In the genomic region with DNA sequence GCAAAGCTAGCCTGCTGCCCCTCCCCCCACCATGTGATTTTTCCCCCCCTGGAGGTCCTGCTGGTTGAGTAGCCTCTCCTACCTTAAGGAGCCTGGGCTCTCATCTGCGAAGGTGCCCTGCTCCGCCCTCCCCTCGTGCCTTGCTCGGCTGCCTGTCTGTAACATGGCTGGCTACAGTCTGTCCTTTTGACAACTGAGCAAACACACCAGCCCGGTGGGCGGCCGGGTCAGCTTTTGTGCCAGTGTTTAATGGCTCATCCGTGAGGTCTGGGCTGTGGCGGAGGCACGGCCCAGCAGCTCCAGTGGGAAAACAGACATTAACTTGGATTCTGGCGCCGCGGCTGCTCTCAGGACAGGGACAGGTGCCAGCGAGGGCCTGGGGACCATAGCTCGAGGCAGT, we compare ENCODE assay signal across 11 mouse cellular contexts. TPM values are rescaled to one million over a fixed set of nuclear protein-coding genes. Genes with fewer than 3 reads are reported as not detected.
A peak's percentile ranks its signal among the peaks of the same experiment; 100 is the strongest.
DNase-seq lines count a peak whose midpoint lies in the region; ATAC-seq lines count a peak whose summit lies in the region.
"Had no signal": no experiment of that assay in that cellular context is flagged by ENCODE, and none has a peak within 500 bp of the region (broad histone marks: within the 10 kb centered on the region; RNA-seq: fewer than 3 reads in every experiment).

No protein-coding gene starts in this region.

- ATAC-seq in liver, embryonic 11.5 days (replicated peaks; ENCODE audit: low FRiP score) = no peak
- 0 out of 2 replicates have a peak, but pooled peaks have one; percentile 10 for ATAC-seq in embryonic facial prominence, embryonic 14.5 days (ENCODE audit: low read depth)
- ATAC-seq in kidney, embryonic 16.5 days (ENCODE audit: low FRiP score, low TSS enrichment) = peak; percentile 83
- ATAC-seq in neural tube, embryonic 15.5 days (ENCODE audit: low FRiP score) = peak; percentile 50; the same call in 1 of the 2 replicates

- no peaks in the 10 kb centered on the region for H3K9me3 ChIP-seq in liver, embryonic 11.5 days (ENCODE audit: control insufficient read depth, low read length)
- H3K9me3 ChIP-seq in embryonic facial prominence, embryonic 14.5 days (ENCODE audit: control insufficient read depth, low read length) = no peaks in the 10 kb centered on the region
- no peaks in the 10 kb centered on the region for H3K9me3 ChIP-seq in kidney, embryonic 16.5 days (ENCODE audit: low read length)
- no peaks in the 10 kb centered on the region for H3K9me3 ChIP-seq in neural tube, embryonic 15.5 days (replicated peaks)
- H3K9me3 ChIP-seq: embryonic facial prominence, embryonic 15.5 days; limb, embryonic 12.5 days had no signal

- peak; percentile 18 for DNase-seq in liver
- no peak for DNase-seq in liver, embryonic 11.5 days (ENCODE audit: low spot score)
- no peak for DNase-seq in embryonic facial prominence, embryonic 14.5 days (ENCODE audit: low spot score)
- no peak for DNase-seq in gastrocnemius, postnatal 10 days
- DNase-seq in thymus, postnatal 36 days = no peak
- DNase-seq in ovary, adult 18-20 months (ENCODE audit: low spot score) = no peak
- DNase-seq: gastrocnemius, postnatal 25 days had no signal

- no peak overlapping the region for H3K27ac ChIP-seq in liver, embryonic 11.5 days (ENCODE audit: low read depth, low read length)
- H3K27ac ChIP-seq in embryonic facial prominence, embryonic 14.5 days (replicated peaks; ENCODE audit: low read depth, low read length) = no peak overlapping the region
- H3K27ac ChIP-seq in kidney, embryonic 16.5 days (ENCODE audit: low read length) = peak overlapping the region; percentile 84
- H3K27ac ChIP-seq in neural tube, embryonic 15.5 days (replicated peaks) = 0 out of 2 replicates have a peak overlapping the region, but pooled peaks have one; percentile 0
- H3K27ac ChIP-seq: embryonic facial prominence, embryonic 15.5 days; limb, embryonic 12.5 days had no signal

- H3K4me1 ChIP-seq in liver, embryonic 11.5 days (replicated peaks; ENCODE audit: control insufficient read depth, insufficient read depth, low read length) = no peaks in the 10 kb centered on the region
- no peaks in the 10 kb centered on the region for H3K4me1 ChIP-seq in embryonic facial prominence, embryonic 14.5 days (ENCODE audit: control insufficient read depth, insufficient read depth, low read length)
- H3K4me1 ChIP-seq in kidney, embryonic 16.5 days (ENCODE audit: insufficient read depth, low read length) = peaks cover 18% of the 10 kb centered on the region
- peaks cover 11% of the 10 kb centered on the region for H3K4me1 ChIP-seq in neural tube, embryonic 15.5 days

- H3K36me3 ChIP-seq in liver, embryonic 11.5 days (ENCODE audit: control insufficient read depth, insufficient read depth, low read length) = no peaks in the 10 kb centered on the region
- no peaks in the 10 kb centered on the region for H3K36me3 ChIP-seq in embryonic facial prominence, embryonic 14.5 days (ENCODE audit: control insufficient read depth, insufficient read depth, low read length)
- H3K36me3 ChIP-seq in kidney, embryonic 16.5 days (ENCODE audit: insufficient read depth, low read length) = no peaks in the 10 kb centered on the region
- no peaks in the 10 kb centered on the region; the same call in 1 of the 2 replicates for H3K36me3 ChIP-seq in neural tube, embryonic 15.5 days
- H3K36me3 ChIP-seq: embryonic facial prominence, embryonic 15.5 days; limb, embryonic 12.5 days had no signal

- H3K4me3 ChIP-seq in liver, embryonic 11.5 days (ENCODE audit: low read depth, low read length) = no peak overlapping the region
- H3K4me3 ChIP-seq in embryonic facial prominence, embryonic 14.5 days (ENCODE audit: low read depth, low read length) = no peak overlapping the region
- no peak overlapping the region for H3K4me3 ChIP-seq in kidney, embryonic 16.5 days (ENCODE audit: low read length)
- H3K4me3 ChIP-seq in neural tube, embryonic 15.5 days (replicated peaks) = no peak overlapping the region
- H3K4me3 ChIP-seq: embryonic facial prominence, embryonic 15.5 days; limb, embryonic 12.5 days had no signal

- H3K4me2 ChIP-seq in liver, embryonic 11.5 days = no peak overlapping the region
- no peak overlapping the region for H3K4me2 ChIP-seq in embryonic facial prominence, embryonic 14.5 days (ENCODE audit: low read depth, low read length)
- no peak overlapping the region for H3K4me2 ChIP-seq in kidney, embryonic 16.5 days (replicated peaks; ENCODE audit: low read depth, low read length)
- H3K4me2 ChIP-seq in neural tube, embryonic 15.5 days = no peak overlapping the region
- H3K4me2 ChIP-seq: embryonic facial prominence, embryonic 15.5 days; limb, embryonic 12.5 days had no signal

- 73% methylated on average over 15 of the region's 15 CpGs for WGBS in liver, embryonic 11.5 days
- 51% methylated on average over 15 of the region's 15 CpGs for WGBS in embryonic facial prominence, embryonic 14.5 days
- WGBS in kidney, embryonic 16.5 days = 23% methylated on average over 15 of the region's 15 CpGs
- 11% methylated on average over 15 of the region's 15 CpGs for WGBS in neural tube, embryonic 15.5 days

- no peak overlapping the region for H3K9ac ChIP-seq in liver, embryonic 11.5 days (ENCODE audit: low read depth, low read length)
- H3K9ac ChIP-seq in embryonic facial prominence, embryonic 14.5 days (ENCODE audit: low read depth, low read length) = no peak overlapping the region
- no peak overlapping the region for H3K9ac ChIP-seq in kidney, embryonic 16.5 days (replicated peaks; ENCODE audit: low read length)
- no peak overlapping the region for H3K9ac ChIP-seq in neural tube, embryonic 15.5 days (replicated peaks)
- H3K9ac ChIP-seq: embryonic facial prominence, embryonic 15.5 days; limb, embryonic 12.5 days had no signal

- H3K27me3 ChIP-seq in liver, embryonic 11.5 days (replicated peaks; ENCODE audit: control insufficient read depth, insufficient read depth, low read length) = no peaks in the 10 kb centered on the region
- H3K27me3 ChIP-seq in embryonic facial prominence, embryonic 14.5 days (replicated peaks; ENCODE audit: control insufficient read depth, insufficient read depth, low read length) = no peaks in the 10 kb centered on the region
- no peaks in the 10 kb centered on the region for H3K27me3 ChIP-seq in kidney, embryonic 16.5 days (ENCODE audit: insufficient read depth, low read length)
- H3K27me3 ChIP-seq in neural tube, embryonic 15.5 days (replicated peaks) = no peaks in the 10 kb centered on the region
- H3K27me3 ChIP-seq: embryonic facial prominence, embryonic 15.5 days; limb, embryonic 12.5 days had no signal

RNA-seq across cellular contexts. Expression of gene Pdgfa, which starts 30.4 kb away (rescaled TPM):
- polyA plus RNA-seq in liver, embryonic 11.5 days (2014; fragmentation: Nextera tagmentation; extraction: Ambion mirVana) = 3.4 and 5.0 TPM in 2 replicates
- polyA plus RNA-seq in embryonic facial prominence, embryonic 14.5 days (2014; fragmentation: Nextera tagmentation; extraction: Ambion mirVana) = 65.7 and 73.2 TPM in 2 replicates
- polyA plus RNA-seq in kidney, embryonic 16.5 days (2015; fragmentation: Nextera tagmentation; extraction: Ambion mirVana) = 57.1 and 58.6 TPM in 2 replicates
- polyA plus RNA-seq in neural tube, embryonic 15.5 days (2015; fragmentation: Nextera tagmentation; extraction: Ambion mirVana) = 28.2 and 35.1 TPM in 2 replicates
- 10 to 100 TPM; 20.1 to 33.5 TPM for total RNA-seq in gastrocnemius, postnatal 10 days (2021)

Comparison
In these comparisons a context has a peak if more than half of its experiments do, and no peak if none do; other contexts are left out.
1. H3K27ac ChIP-seq: peak in kidney, embryonic 16.5 days (single experiment) and neural tube, embryonic 15.5 days (single experiment); none in liver, embryonic 11.5 days (single experiment) and embryonic facial prominence, embryonic 14.5 days (single experiment).